Mouse (Mus musculus): Measurements from ENCODE around the gene Samm50.

DNA sequence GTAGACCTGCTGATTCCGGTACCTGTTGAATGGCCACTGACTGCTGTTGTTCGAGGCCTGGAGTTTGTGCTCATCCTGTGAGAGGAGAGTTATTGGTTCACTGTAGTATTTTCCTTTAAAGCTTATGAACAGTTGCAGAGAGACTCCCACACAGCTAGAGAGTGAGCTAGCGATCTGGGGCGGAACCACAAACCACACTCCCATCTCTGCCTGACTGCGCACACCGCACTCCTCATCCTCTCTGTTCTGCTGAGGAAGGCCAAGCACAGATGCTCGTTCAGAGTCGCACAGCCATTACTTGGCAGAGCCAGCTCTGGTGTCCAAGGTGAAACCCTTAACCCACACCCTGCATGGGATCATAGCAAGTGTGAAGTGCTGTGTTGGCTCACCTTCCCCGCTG is 13.3 kb upstream of the Samm50 start:
- TF ChIP-seq CTCF (IDR thresholded peaks at IDR 0.05; ENCODE audit: low read depth, low read length) = no peak
- TF ChIP-seq POLR2A (IDR thresholded peaks at IDR 0.05; ENCODE audit: extremely low read depth, insufficient read depth, low read length) = no peak
